Mouse (Mus musculus) hindbrain, embryonic 12.5 days (tissue): ENCODE data around the gene Itga6. TPM values are rescaled to one million over a fixed set of nuclear protein-coding genes. Genes with fewer than 3 reads are reported as not detected.
"Not testable (repeated sequence)": the region's sequence is repeated elsewhere in the genome, so short reads cannot be mapped to it uniquely, and the experiment has no call there.

Source experiments
- ATAC-seq: fragments of 200-750 bp; cut with Nextera tagmentation; 2 replicates; pipeline ENCODE4 v1.8.0; 2017; ENCODE audit warnings: moderate TSS enrichment; ENCODE audit not compliant: low FRiP score
- H3K27ac ChIP-seq: fragments of 300-500 bp; sonication (generic); 2 replicates; pipeline ENCODE4 v1.5.1; 2016; ENCODE audit warnings: mild to moderate bottlenecking
- H3K27me3 ChIP-seq: fragments of 300-500 bp; sonication (generic); 2 replicates; pipeline ENCODE4 v1.6.1; 2016; ENCODE audit warnings: mild to moderate bottlenecking
- H3K36me3 ChIP-seq: fragments of 300-500 bp; sonication (generic); 2 replicates; pipeline ENCODE4 v1.6.1; 2016; ENCODE audit warnings: mild to moderate bottlenecking
- H3K4me1 ChIP-seq: fragments of 300-500 bp; sonication (generic); 2 replicates; pipeline ENCODE4 v1.6.1; 2016
- H3K4me2 ChIP-seq: fragments of 300-500 bp; sonication (generic); replicated peaks from 2 replicates; pipeline ENCODE4 v1.6.1; 2016; ENCODE audit warnings: mild to moderate bottlenecking
- H3K4me3 ChIP-seq: fragments of 300-500 bp; sonication (generic); 2 replicates; pipeline ENCODE4 v1.5.1; 2016; ENCODE audit warnings: mild to moderate bottlenecking
- H3K9ac ChIP-seq: fragments of 300-500 bp; sonication (generic); 2 replicates; pipeline ENCODE4 v1.6.1; 2016; ENCODE audit warnings: mild to moderate bottlenecking, moderate library complexity
- H3K9me3 ChIP-seq: fragments of 300-500 bp; sonication (generic); replicated peaks from 2 replicates; pipeline ENCODE4 v1.6.1; 2016; ENCODE audit warnings: mild to moderate bottlenecking
- WGBS: fragments of 180-500 bp; shearing (Covaris S2); methylation state at CpG from one replicate; pipeline ENCODE4 v1.1.7; 2016; 5-methylcytosine and 5-hydroxymethylcytosine counted together
- polyA plus RNA-seq: library from polyadenylated mRNA; unstranded; fragments of >200 nt; fragmentation: Nextera tagmentation; extraction: Ambion mirVana; gene quantifications from 2 replicates; pipeline ENCODE4 v1.2.1, GENCODE M21; 2016

Itga6 gene
- polyA plus RNA-seq, 1 experiment from 2014 or later: 34.6 TPM

- Histone ChIP-seq H3K36me3 (no peaks in the 10 kb centered on the region), H3K9me3 (no peaks in the 10 kb centered on the region), H3K9ac (no peak overlapping the region), H3K4me1 (no peaks in the 10 kb centered on the region), H3K4me3 (no peak overlapping the region), H3K27ac (no peak overlapping the region), H3K4me2 (no peak overlapping the region), H3K27me3 (no peaks in the 10 kb centered on the region)
- ATAC-seq: no peak
- 93% methylated on average over 6 of the region's 6 CpGs for WGBS
These were observed 99.5 kb downstream of the Itga6 start for GRCm38 (mm10) chr2:71844906-71845305.

- not testable (repeated sequence) for H3K9me3 ChIP-seq, H3K4me3 ChIP-seq, H3K9ac ChIP-seq, H3K27me3 ChIP-seq, H3K4me2 ChIP-seq, H3K27ac ChIP-seq, H3K4me1 ChIP-seq, H3K36me3 ChIP-seq, ATAC-seq
- WGBS: 2% methylated on average over 7 of the region's 8 CpGs
These were observed 106.7 kb downstream of the Itga6 start for GRCm38 (mm10) chr2:71852161-71852560.

- no peaks in the 10 kb centered on the region for H3K9me3 ChIP-seq
- no peaks in the 10 kb centered on the region for H3K36me3 ChIP-seq
- no peaks in the 10 kb centered on the region for H3K27me3 ChIP-seq
- no peak overlapping the region for H3K9ac ChIP-seq
- no peak for ATAC-seq
- WGBS: 65% methylated on average over 5 of the region's 5 CpGs
- H3K4me2 ChIP-seq: no peak overlapping the region
- H3K4me3 ChIP-seq: no peak overlapping the region
- no peak overlapping the region for H3K27ac ChIP-seq
- no peaks in the 10 kb centered on the region for H3K4me1 ChIP-seq
These were observed 109.7 kb downstream of the Itga6 start for GRCm38 (mm10) chr2:71855076-71855475.

- no peak for ATAC-seq
- no peak overlapping the region for H3K9ac ChIP-seq
- H3K27ac ChIP-seq: no peak overlapping the region
- WGBS: 89% methylated on average over 5 of the region's 5 CpGs
- H3K27me3 ChIP-seq: no peaks in the 10 kb centered on the region
- no peaks in the 10 kb centered on the region for H3K4me1 ChIP-seq
- H3K9me3 ChIP-seq: no peaks in the 10 kb centered on the region
- no peak overlapping the region for H3K4me2 ChIP-seq
- no peaks in the 10 kb centered on the region for H3K36me3 ChIP-seq
- no peak overlapping the region for H3K4me3 ChIP-seq
These were observed 118.2 kb downstream of the Itga6 start for GRCm38 (mm10) chr2:71863531-71864173.

- no peaks in the 10 kb centered on the region for H3K9me3 ChIP-seq
- no peak for ATAC-seq
- H3K9ac ChIP-seq: no peak overlapping the region
- no peak overlapping the region for H3K4me3 ChIP-seq
- no peaks in the 10 kb centered on the region for H3K36me3 ChIP-seq
- H3K4me2 ChIP-seq: no peak overlapping the region
- H3K4me1 ChIP-seq: no peaks in the 10 kb centered on the region
- no peak overlapping the region for H3K27ac ChIP-seq
- 81% methylated on average over 3 of the region's 3 CpGs for WGBS
- no peaks in the 10 kb centered on the region for H3K27me3 ChIP-seq
These were observed 119.6 kb downstream of the Itga6 start for GRCm38 (mm10) chr2:71865022-71865421.

- H3K4me3 ChIP-seq: no peak overlapping the region
- 67% methylated on average over 3 of the region's 3 CpGs for WGBS
- no peaks in the 10 kb centered on the region for H3K9me3 ChIP-seq
- no peak overlapping the region for H3K4me2 ChIP-seq
- ATAC-seq: no peak
- H3K27ac ChIP-seq: no peak overlapping the region
- no peaks in the 10 kb centered on the region for H3K36me3 ChIP-seq
- no peaks in the 10 kb centered on the region for H3K27me3 ChIP-seq
- H3K4me1 ChIP-seq: no peaks in the 10 kb centered on the region
- no peak overlapping the region for H3K9ac ChIP-seq
These were observed 120.5 kb downstream of the Itga6 start for GRCm38 (mm10) chr2:71865935-71866334.

GRCm38 (mm10) chr2:71866565-71866964 lies 121.1 kb downstream of the Itga6 start:
- 61% methylated on average over 1 of the region's 1 CpGs for WGBS
- H3K9me3 ChIP-seq: no peaks in the 10 kb centered on the region
- no peak overlapping the region for H3K4me3 ChIP-seq
- no peak for ATAC-seq
- no peak overlapping the region for H3K4me2 ChIP-seq
- H3K9ac ChIP-seq: no peak overlapping the region
- no peaks in the 10 kb centered on the region for H3K4me1 ChIP-seq
- H3K27ac ChIP-seq: no peak overlapping the region
- no peaks in the 10 kb centered on the region for H3K27me3 ChIP-seq
- H3K36me3 ChIP-seq: no peaks in the 10 kb centered on the region

GRCm38 (mm10) chr2:71867019-71867418 lies 121.6 kb downstream of the Itga6 start:
- Histone ChIP-seq H3K9me3 (no peaks in the 10 kb centered on the region), H3K4me2 (no peak overlapping the region), H3K4me1 (no peaks in the 10 kb centered on the region), H3K27me3 (no peaks in the 10 kb centered on the region), H3K36me3 (no peaks in the 10 kb centered on the region), H3K4me3 (no peak overlapping the region), H3K9ac (no peak overlapping the region), H3K27ac (no peak overlapping the region)
- WGBS: 84% methylated on average over 3 of the region's 3 CpGs
- ATAC-seq: no peak

- Histone ChIP-seq H3K27me3 (no peaks in the 10 kb centered on the region), H3K36me3 (no peaks in the 10 kb centered on the region), H3K9me3 (no peaks in the 10 kb centered on the region), H3K4me2 (no peak overlapping the region), H3K27ac (no peak overlapping the region), H3K4me1 (no peaks in the 10 kb centered on the region), H3K9ac (no peak overlapping the region), H3K4me3 (no peak overlapping the region)
- no peak for ATAC-seq
- WGBS: 16% methylated on average over 5 of the region's 5 CpGs
These were observed 122.1 kb downstream of the Itga6 start for GRCm38 (mm10) chr2:71867480-71867879.

GRCm38 (mm10) chr2:71868256-71868655 lies 122.8 kb downstream of the Itga6 start:
- ATAC-seq: no peak

GRCm38 (mm10) chr2:71872141-71872540 lies 126.7 kb downstream of the Itga6 start:
- Histone ChIP-seq H3K36me3 (no peaks in the 10 kb centered on the region), H3K4me2 (peak overlapping the region; percentile 82; the same call in 1 of the 2 replicates), H3K4me3 (peak overlapping the region; percentile 87; the same call in 1 of the 2 replicates), H3K9ac (no peak overlapping the region), H3K9me3 (no peaks in the 10 kb centered on the region), H3K27ac (no peak overlapping the region), H3K4me1 (0 out of 2 replicates have a peak, but pooled peaks cover 7% of the 10 kb centered on the region), H3K27me3 (peaks cover 4% of the 10 kb centered on the region; the same call in 1 of the 2 replicates)
- ATAC-seq: no peak
- 84% methylated on average over 10 of the region's 10 CpGs for WGBS

More at GRCm38 (mm10) chr2:71868256-71868655, 122.8 kb downstream of the Itga6 start:
- Histone ChIP-seq H3K4me2 (no peak overlapping the region), H3K9me3 (no peaks in the 10 kb centered on the region), H3K36me3 (no peaks in the 10 kb centered on the region), H3K9ac (no peak overlapping the region), H3K27me3 (no peaks in the 10 kb centered on the region), H3K4me3 (no peak overlapping the region), H3K4me1 (no peaks in the 10 kb centered on the region), H3K27ac (no peak overlapping the region)
- 92% methylated on average over 1 of the region's 1 CpGs for WGBS

- peak within 1 kb of the TSS; percentile 78 for H3K27ac ChIP-seq
- peak within 1 kb of the TSS; percentile 79 for H3K9ac ChIP-seq
- 0 out of 2 replicates have a peak, but pooled peaks cover 7% of the 10 kb centered on the region for H3K4me1 ChIP-seq
- peak; percentile 97 for ATAC-seq
- peak within 1 kb of the TSS; percentile 87 for H3K4me3 ChIP-seq
- peak within 1 kb of the TSS; percentile 82 for H3K4me2 ChIP-seq
- peaks cover 4% of the 10 kb centered on the region; the same call in 1 of the 2 replicates for H3K27me3 ChIP-seq
- H3K9me3 ChIP-seq: no peaks in the 10 kb centered on the region
- WGBS: under 1% methylated on average over 52 of the region's 55 CpGs
- no peaks in the 10 kb centered on the region for H3K36me3 ChIP-seq
These were observed 127.5 kb downstream of the Itga6 start, which contains the start of gene Pdk1 for GRCm38 (mm10) chr2:71872801-71873443. Pdk1 (plus strand) TSS chr2:71873224.
